Mouse (Mus musculus) thymus, adult 2 months (tissue): ENCODE measurements around the gene Myo1f.

ENCODE experiments used
- CTCF ChIP-seq: fragments of 200-500 bp; IDR thresholded peaks from 2 replicates; pipeline ENCODE4 v1.5.1; 2012; ENCODE audit warnings: mild to moderate bottlenecking, control low read depth, low read length, moderate library complexity, borderline replicate concordance; ENCODE audit not compliant: control insufficient read depth, poor library complexity, insufficient read depth; ENCODE audit errors: extremely low read depth
- POLR2A ChIP-seq: fragments of 200-500 bp; IDR thresholded peaks from 2 replicates; pipeline ENCODE4 v1.6.1; 2012; ENCODE audit warnings: mild to moderate bottlenecking, low read length, control low read depth, moderate library complexity; ENCODE audit not compliant: control insufficient read depth, poor library complexity, insufficient read depth; ENCODE audit errors: extremely low read depth

DNA sequence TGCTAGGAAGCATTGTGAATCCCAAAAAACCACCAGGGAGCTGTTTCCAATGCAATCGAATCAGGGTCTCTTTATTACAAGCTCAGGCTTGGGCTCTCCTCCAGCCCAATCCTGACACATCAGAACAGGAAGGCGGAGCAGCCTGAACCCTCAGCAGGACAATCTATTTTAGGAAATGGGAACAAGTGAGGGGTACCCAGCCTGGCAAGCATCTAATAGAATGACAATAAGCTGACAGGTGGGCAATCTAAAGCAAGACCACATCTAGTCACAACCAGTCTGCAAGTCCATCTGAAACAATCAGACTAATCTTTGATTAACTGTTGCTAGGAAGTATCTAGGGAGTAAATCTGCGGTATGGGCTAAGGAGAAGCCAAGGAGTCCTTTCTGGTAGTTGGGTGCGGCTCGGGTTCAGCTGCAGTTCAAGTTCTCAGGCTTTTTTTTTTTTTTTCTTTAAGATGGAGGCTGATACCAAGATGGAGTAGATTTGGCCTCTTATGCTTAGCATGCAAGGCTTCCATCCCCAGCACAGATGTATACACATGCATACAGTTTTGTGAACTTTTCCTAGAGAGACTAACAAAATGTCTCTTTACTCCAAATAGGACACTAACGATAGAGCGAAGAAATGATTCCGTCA, 44.4 kb downstream of the Myo1f start:
- TF ChIP-seq CTCF (no peak), POLR2A (no peak)
